Mouse (Mus musculus): ENCODE results near the gene Ffar1. TPM values are rescaled to one million over a fixed set of nuclear protein-coding genes. Genes with fewer than 3 reads are reported as not detected.
"Not testable (repeated sequence)": the region's sequence is repeated elsewhere in the genome, so short reads cannot be mapped to it uniquely, and the experiment has no call there.

Gene Ffar1
- total RNA-seq, 2 experiments from 2014 or later = not detected

DNA sequence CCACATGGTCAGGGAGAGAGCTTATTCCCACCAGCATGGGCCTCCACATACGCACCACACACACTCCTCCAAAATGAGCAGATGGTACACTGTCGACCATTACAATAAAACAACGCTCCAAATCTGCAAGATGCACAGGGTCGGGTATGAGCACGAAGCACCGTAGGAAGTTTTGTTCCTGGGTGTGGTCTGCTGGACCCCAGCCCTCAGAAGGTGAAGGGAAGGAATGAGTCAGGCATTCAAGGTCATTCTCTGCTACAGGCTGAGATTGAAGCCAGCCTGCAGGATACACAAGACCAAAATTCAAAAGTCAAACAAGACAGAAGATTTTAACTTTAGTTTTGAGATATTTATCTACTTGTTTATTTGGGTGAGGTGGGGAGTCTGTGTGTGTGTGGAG lies 13.4 kb downstream of the Ffar1 start:
- peak; percentile 18 to 28 for DNase-seq

DNA sequence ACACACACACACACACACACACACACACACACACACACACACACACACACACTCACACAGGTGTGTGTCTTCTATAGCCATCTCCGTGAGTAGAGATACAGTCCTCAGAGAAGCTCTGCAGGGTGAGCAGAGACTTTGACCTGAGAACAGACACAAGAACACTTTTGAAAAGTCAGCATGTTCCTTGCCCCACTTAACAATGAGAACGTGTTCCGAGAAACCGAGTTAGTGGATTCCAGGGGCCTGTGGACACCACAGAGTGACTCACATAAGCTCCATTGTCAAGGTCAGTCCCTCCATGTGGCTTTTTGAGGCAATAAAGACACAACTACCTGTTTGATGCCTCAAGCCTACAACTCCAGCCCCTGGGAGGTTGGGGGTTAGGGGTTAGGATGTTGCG lies 14.0 kb downstream of the Ffar1 start:
- DNase-seq = peak; percentile 36 to 55

DNA sequence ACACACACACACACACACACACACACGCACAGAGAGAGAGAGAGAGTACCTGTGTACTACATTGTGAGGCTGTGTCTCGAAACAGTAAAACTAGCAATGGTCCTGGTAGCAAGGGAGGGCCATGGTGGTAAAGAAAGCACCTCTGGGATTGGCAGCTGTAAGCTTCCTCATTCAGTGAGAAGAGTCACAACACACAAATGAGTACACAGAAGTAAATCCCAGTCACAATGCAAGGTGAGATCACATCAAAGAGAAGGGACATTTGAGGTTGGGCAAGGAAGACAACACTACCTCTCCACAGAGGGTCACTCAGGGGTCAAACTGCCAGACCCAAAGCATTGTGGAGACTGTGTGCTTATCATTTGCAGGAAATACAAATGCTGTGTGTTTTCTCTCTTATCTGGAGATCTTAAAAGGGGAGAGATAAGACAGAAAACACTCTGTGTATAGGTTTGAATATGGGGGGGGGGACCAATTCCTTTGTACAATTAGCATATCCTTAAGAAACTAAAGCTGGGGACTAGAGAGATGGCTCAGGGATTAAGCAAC lies 14.8 kb downstream of the Ffar1 start:
- DNase-seq = no peak

DNA sequence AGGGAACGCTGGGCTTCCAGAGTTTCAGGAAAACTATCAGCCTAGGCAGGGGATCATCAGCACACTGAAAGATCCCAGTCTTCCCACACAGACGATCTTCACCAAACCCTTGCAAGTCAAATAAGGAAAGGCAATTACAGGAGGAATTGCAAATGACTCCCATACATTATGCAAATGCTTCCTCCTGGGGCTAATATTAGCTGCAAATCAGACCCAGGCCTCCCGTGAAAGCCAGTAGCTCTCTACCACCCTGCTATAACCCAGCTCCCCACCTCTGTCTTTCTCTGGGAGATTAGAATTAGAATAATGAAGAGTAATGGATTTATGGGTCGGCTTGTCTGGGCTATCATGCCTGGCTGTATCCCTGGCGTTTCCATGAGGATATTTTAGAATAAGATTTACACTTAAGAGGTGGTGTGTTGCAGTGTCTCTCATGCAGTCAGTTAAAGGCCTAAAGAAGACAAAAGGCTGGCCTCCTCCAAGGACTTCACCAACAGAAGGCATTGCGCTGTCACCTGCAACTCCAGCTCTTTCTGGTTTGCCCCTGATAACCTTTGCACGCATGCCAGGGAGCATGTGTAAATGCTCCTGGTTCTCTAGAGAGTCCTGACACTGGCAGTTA lies 16.6 kb downstream of the Ffar1 start:
- no peak for DNase-seq

DNA sequence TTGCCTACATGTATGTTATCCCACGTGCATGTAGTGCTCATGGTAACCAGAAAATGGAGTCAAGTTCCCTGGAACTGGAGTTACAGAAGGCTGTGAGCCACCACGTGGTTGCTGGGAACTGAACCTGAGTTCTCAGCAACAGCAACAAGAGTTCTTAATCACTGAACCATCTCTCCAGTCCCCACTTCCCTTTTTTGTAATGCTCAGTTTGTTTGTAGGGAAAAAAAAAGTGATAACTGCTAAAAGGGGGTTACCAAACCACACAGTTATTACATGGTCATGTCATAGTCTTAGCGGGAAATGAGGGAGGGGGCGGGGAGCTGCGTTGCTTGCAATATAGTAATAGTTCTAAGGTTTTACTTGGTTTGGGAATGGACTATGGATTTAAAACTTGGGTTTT lies 19.3 kb downstream of the Ffar1 start:
- no peak for DNase-seq

DNA sequence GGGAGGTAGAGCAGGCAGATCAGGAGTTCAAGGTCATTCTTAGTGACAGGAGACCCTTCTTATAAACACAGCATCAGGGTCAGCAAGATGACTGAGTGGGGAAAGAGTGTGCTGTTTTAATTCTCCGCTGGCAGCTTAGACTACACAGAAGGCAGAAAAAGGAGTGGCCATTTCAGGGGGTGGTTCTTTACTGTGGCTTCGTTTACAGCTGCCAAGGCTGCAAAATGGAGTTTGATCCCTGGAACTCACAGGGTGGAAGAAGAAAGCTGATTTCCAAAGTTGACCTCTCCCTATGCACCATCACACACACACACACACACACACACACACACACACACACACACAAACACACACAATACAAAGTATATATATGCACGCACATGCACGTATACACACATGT lies 20.0 kb downstream of the Ffar1 start:
- no peak for DNase-seq

DNA sequence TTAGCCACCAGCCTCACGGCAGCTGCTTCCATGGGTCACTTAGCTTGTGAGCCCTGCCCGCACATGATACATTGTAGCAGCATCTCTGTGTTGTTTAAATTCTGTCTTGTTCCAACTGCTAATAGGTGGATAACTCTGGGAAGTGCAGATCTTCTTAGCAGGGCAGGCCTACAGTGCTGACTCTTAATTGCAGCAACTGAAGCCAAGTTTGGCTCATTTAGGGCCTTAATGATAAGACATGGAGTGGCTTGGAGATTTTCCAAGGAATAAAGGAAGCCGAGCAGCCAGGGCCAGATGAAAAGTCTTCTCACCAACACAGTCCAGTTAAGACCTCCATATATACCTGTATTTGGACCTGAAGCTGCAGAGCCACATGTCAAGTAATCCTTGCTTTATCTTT lies 21.1 kb downstream of the Ffar1 start:
- DNase-seq = no peak

DNA sequence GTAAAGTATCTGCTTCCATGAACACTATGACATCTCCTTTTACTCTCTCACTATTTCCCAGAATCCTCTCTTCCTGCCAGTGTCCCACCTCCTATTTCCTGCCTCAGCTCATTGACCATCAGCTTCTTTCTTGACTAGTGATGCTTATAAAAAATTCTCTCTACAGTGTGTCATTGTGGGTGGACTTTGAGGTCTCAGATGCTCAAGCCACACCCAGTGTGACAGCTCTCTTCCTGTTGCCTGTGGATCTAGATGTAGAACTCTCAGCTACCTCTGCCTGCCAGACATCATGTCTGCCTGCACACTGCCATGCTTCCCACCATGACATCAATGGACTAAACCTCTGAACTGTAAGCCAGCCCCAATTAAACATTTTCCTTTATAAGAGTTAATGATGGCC lies 24.1 kb downstream of the Ffar1 start:
- no peak for DNase-seq

DNA sequence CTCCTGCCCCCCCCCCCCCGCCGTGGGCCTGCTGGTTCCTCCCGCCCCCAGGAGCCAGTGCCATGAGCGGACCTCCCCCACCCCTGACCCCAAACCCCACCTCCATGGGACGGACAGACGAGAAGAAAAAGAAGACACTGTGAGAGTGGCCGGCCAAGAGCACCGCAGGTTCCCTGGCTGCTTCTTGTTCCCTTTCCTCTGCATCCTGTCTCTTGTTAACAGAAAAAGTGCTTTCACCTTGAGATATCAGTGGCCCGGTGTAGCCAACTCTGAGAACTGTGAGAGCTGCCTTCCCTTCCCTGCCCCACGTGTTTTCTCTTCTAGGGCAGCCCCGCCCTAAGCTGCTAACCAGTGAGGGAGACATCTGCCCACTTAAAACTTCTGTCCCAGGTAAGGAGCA lies 28.7 kb downstream of the Ffar1 start:
- DNase-seq = not testable (repeated sequence)

DNA sequence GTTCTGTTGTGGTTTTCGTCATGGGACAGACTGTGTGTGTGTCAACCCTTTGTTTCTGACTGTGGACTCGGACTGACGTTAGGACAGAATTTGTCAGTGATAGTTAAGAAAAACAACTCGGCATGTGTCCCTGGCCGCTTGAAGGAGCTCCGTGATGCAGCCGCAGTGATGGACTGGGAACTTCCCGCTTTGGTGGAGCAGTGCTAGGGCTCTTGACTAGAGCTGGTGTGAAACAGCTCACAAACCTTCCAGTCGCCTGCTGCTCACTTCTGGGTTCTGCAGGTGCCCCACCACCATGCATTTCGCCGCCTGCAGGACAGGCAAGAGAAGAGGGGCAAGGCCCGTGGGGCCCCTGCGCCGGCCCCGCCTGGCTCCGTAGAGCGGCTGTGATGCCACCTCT lies 29.1 kb downstream of the Ffar1 start:
- no peak for DNase-seq

DNA sequence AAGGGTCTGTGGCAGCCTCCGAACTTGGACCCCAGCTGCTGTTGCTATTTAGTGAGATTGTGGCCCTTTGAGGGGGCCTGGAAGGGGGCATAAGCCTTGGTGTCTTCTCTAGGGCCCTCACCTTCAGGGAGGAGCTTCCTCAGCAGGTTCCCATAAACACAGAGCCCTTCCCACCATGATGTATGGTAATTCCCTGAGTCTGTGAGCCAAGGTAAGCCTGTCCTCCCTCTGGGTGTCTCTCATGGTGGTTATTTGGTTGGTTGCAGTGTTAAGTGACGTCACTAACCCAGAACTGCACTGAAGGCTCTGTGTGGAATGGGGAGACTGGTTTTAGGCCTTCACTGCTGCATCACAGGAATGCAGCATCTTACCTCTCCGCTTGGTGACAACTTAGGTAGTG lies 31.9 kb downstream of the Ffar1 start:
- no peak for DNase-seq

DNA sequence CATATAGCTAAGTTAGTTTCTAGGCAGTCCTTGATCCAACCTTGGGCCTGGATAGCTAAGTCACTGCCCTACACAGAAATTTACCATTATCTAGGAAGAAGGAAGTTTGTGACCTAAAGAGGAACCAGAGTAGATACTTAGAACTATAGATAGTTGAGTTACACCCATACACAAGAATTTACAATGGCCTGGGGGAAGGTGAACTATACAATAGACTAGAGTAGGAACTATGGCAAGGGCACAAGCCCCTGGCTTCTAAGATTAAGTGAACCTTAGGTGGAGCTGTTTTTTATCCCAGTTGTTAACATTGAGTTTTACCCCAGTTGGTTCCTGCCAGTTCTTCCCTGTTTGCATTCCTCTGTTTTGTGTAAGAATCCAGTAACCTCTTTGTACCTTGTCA lies 32.5 kb downstream of the Ffar1 start:
- DNase-seq = not testable (repeated sequence)

DNA sequence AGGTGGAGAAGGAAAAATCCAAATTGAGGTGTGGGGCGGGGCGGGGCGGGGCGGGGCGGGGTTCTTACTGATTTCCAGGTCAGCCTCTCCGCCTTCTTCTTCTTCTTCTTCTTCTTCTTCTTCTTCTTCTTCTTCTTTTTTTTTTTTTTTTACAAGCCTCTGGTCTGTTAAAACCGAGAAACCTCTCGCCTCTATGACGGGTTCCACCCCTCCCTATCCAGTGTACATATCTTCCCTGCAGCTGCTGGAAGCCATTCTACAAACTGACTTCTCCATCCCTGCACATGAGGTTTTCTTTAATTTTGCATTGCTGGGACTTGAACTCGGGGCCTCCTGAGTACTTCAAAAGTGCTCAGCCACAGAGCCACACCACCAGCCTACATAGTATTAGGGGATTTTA lies 34.7 kb downstream of the Ffar1 start:
- DNase-seq = no peak

DNA sequence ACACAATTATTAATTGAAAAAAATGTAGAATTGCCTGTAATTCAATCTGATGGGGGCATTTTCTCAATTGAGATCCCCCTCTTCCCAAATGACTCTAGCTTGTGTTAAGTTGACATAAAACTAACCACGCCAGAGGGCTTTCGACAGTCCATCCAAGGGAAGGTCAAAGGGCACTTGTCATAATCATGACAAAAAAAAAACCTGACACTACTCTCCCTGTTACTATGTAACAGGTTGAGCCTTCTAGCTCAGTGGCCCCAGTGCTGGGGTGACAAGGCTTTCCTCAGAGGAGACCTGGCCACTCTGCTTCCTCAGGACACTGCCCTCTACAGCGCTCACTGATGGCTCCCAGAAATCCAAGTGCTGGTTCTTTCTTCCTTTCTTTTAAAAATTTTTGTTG lies 37.1 kb downstream of the Ffar1 start:
- no peak for DNase-seq

DNA sequence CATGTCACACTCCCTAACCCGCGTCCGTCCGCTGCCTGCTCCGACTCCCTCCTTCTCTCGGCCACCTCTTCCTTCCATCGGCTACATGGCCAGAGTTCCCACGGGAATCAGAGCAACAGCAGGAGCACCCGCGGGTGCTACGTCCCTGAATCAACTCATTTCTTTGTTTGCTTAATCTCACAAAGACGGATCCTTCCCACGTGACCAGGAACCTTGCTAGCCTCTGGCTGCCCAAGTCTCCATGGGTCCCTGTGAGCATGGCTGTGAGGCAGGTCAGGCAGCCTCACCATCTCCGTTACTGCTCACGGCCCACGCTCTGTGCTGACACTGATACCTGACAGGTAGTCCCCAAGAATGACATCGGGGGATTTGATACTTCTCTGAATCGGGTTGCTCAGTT lies 37.7 kb downstream of the Ffar1 start, which contains the start of gene Ffar2:
Ffar2 (minus strand) TSS at position 101 of the 400 bp plus-strand sequence.
- DNase-seq = no peak

DNA sequence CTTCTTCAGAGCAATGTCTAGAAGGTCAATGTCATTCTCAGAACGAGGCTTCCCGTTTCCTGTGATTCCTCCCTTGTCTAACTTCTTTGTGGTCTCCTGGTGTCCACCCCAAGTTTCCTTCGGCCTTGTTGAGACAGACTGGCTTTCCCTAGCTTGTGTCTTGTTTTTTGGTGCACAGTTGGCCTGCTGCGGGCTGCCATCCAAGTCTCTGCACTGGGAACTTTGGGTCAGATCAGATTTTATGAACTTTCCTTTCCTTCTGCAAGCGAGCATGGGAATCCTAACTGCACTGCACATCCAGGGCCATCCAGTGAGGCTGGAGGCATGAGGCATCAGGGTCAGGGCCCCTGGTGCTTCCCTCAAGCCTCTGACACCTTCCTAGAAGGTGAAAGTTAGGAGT lies 39.8 kb downstream of the Ffar1 start:
- peak in 1 of 2 experiments; percentile 37 for DNase-seq

DNA sequence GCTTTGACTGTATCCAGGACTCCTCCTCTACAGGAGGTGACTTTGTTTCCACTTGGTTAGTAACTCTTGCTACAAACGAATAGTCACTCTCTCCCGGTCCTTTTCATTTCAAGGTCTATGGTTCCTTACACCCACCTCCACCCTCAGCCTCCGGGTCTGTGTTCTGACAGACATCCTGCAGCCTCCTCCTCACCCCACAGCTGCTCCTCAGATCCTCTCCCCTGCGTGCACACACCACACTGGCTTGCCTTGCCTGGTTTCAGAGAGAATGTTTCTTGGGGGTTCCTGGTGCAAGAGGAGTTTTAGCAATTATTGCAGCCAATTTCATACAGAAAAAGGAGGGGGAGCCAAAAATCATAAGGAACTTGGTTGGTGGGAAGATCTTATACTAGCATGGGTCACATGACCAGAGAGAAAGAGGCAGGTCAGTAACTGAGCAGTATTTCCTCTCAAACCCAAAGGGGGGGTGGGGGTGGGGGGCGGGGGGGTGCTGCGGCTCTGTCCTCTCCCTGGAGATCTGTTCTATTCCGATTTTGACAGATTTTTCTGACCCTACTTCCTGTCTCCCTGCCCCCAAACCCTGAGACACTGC lies 40.4 kb downstream of the Ffar1 start:
- DNase-seq = no peak

DNA sequence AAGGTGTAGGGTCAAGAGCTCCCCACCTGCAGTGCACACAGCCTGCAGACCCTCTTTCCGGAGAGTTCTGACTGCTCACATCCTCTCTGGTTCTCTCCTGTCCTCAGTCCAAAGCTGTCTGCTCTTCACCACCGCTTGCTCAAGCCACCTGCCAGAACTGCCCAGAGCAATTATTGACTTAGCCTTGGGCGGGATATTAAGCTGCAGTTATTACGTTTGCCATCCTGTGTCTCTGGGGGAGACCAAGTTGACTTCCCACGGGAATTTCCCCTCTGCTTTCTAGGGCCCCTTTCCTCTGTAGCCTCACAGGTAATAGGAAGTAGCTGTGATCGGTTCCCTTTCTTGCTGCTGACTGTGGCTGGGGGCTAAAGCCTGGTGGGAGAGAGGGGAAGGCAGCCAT lies 41.2 kb downstream of the Ffar1 start:
- no peak for DNase-seq

DNA sequence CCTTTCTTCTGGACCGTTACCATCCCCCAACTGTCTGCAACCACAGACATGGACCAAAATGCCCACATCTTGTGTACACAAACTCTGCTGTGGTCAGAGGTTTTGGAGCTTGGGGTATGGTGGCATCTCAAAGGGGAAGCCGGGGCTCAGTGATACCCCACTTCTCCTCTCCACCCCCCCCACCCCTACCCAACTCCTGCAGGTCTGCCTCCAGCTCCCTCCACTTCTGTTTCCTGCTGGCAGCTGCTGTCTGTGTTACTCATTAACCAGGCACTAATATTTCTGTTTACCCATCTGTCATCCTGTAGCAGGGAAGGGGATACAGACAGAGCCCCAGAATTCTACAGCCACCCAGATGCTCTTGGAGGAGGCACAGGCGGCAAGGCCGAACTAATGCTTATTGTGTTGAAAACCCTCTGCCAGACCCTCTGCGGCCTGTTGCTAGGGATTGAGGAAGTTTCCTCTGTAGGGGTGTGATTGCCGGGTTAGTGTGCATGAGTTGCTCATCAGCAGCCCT lies 49.0 kb downstream of the Ffar1 start:
- DNase-seq = no peak

DNA sequence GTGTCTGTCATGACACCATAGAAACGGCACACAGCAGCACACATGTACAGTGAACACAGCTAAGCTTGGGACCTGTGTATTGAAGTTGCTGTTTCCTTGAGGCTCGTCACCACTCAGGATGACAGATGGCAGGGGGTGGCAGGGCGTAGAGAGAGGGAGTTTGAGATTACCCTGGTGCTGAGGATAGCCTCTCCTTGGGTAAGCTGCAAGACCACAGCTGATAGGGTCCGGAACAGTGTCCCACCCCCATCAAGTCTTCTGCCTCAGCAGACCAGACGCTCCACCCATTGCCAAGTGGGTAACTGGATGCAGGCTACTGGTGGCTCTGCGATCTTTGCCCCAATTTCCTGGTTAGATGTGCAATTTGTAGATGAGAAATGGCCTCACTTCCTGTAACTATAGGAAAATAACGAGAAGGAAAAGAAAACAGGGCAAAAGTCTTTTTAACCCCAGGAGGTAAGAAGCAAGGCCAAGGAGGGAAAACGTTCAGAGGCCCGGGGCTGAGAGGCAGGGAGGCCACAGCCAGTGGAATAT lies 49.5 kb downstream of the Ffar1 start:
- DNase-seq = no peak

DNA sequence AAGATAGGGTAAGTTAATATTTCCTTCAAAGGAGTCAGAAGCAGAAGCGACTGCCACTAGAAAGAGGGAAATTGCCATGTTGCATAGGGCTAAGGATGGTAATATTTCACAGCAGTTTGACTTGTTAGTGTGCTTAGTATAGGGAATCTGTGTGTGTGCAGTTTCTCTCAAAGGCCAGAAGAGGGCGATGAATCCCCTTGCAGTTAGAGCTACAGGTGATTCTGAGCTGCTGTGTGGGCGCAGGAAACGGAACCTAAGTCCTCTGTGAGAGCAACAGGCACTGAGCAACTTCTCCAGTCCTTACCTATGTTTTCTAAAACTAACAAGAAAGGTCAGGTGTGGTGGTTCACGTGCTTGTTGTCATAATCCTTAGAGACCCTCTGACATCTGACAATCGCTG lies 51.0 kb downstream of the Ffar1 start:
- no peak for DNase-seq

Data from adrenal gland, postnatal 36 days (tissue).